Mouse (Mus musculus): ENCODE measurements at regions not wholly inside any gene's neighbourhood (a gene's known extent, or its start where the extent isn't known, plus 50 kb on each side); places are given as distances from the start of the nearest gene placed in this dataset.

DNA sequence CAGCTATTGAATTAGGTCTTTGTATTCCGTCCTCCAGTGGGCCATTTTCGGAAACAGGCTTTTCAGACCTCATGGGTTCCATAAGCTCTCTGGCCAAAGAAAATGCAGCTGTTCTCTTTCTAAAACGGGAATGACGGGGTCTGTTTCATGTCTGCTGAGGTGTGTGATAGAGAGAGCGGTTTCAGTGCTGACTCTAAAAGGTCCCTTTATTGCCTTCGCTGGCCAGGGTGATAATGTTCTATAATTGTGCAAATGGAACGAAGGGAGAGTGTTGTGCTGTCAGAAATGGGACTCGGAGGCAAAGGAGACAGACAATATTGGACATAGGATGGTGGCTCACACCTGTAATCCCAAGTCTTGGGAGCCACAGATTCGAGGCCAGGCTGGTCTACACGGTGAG is 53.5 kb upstream of the Osbpl8 start:
- Histone ChIP-seq H3K36me3 (ENCODE audit: insufficient read depth) (no peaks in the 10 kb centered on the region), H3K27ac (ENCODE audit: low read depth, low read length) (no peak overlapping the region), H3K4me1 (ENCODE audit: insufficient read depth) (no peaks in the 10 kb centered on the region), H3K9me3 (ENCODE audit: low read length) (no peaks in the 10 kb centered on the region), H3K9ac (no peak overlapping the region), H3K4me3 (ENCODE audit: low read depth, low read length) (no peak overlapping the region), H3K27me3 (ENCODE audit: insufficient read depth, low read length) (no peaks in the 10 kb centered on the region), H3K4me2 (ENCODE audit: low read depth) (no peak overlapping the region)
- WGBS = 63% methylated on average over 10 of the region's 10 CpGs
- DNase-seq (no peak), ATAC-seq (no peak)
- no peak for TF ChIP-seq CTCF (IDR thresholded peaks at IDR 0.05; ENCODE audit: low read depth)

DNA sequence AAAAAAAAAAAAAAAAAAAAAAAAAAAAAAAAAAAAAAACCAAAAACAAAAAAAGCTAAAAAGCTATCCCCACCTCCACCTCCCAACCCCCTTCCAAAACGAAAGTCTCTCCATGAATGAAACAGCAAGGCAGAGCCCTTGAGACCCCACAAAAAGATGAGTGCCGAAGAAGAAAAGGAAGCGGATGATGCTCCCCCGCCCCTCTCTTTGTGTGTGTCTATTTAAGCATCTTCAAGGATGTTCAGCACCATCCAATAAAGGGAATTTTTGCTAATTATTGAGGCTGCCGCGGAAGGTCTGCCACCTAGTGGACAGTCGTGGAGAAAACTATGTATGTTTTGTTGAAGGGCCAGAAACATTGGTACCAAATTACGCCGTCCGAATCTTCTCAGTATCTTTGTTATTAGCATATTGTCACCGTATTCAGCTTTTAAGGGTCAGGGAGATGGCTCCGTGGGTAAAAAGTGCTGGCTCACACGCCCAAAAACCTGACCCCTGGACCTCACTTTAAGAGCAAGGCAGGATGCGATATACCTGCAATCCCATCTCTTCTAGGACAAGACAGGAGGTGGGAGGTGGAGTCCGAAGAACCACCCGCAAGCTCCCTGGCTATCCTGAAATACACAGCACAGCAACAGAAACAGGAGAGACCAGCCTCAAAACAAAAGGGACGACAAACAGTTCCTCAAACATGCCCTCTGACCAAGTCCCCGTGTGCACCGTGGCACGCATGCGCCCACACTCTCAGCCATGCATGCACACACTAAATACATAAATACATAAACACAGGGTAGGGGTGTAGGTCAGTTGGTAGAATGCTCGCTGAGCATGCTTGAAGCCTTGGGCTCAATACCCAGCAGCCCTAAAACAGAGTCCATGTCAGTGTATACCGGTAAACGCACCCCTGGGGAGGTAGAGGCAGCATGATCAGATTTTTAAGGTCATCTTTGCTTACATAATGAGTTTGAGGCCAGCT is 55.6 kb upstream of the Osbpl8 start:
- ATAC-seq = peak; percentile 84
- TF ChIP-seq CTCF (IDR thresholded peaks at IDR 0.05; ENCODE audit: low read depth) = peak; percentile 78
- peak overlapping the region; percentile 51 for H3K9ac ChIP-seq

DNA sequence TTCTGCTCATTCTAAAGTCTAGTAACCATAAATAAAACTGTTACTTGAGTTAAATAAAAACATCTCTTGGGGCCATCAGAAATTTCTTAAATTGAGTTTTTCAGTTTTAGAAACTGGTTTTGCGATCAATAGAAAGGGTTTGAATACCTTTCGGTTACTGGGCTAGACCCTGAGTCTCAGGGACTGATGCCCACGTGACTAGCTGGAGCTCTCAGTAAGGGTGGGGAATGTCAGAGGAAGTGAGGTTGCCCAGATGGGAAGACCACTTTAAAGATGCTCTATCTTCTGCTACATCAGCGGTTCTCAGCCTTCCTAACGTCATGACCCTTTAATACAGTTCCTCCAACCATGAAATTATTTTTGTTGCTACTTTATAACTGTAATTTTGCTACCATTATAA is 56.7 kb upstream of the Osbpl8 start:
- Histone ChIP-seq H3K9me3 (ENCODE audit: low read length) (no peaks in the 10 kb centered on the region), H3K36me3 (ENCODE audit: insufficient read depth) (no peaks in the 10 kb centered on the region), H3K27me3 (ENCODE audit: insufficient read depth, low read length) (no peaks in the 10 kb centered on the region), H3K9ac (no peak overlapping the region), H3K4me3 (ENCODE audit: low read depth, low read length) (no peak overlapping the region), H3K4me2 (ENCODE audit: low read depth) (no peak overlapping the region), H3K27ac (ENCODE audit: low read depth, low read length) (no peak overlapping the region), H3K4me1 (ENCODE audit: insufficient read depth) (no peaks in the 10 kb centered on the region)
- 87% methylated on average over 5 of the region's 5 CpGs for WGBS
- no peak for TF ChIP-seq CTCF (IDR thresholded peaks at IDR 0.05; ENCODE audit: low read depth)
- DNase-seq (no peak), ATAC-seq (no peak)

More for the DNA sequence above, 55.6 kb upstream of the Osbpl8 start:
- peak; percentile 88 for DNase-seq
- no peaks in the 10 kb centered on the region for H3K4me1 ChIP-seq (ENCODE audit: insufficient read depth)
- no peaks in the 10 kb centered on the region for H3K27me3 ChIP-seq (ENCODE audit: insufficient read depth, low read length)
- no peaks in the 10 kb centered on the region for H3K9me3 ChIP-seq (ENCODE audit: low read length)
- H3K4me3 ChIP-seq (ENCODE audit: low read depth, low read length) = peak overlapping the region; percentile 34
- H3K36me3 ChIP-seq (ENCODE audit: insufficient read depth) = no peaks in the 10 kb centered on the region
- 44% methylated on average over 24 of the region's 24 CpGs for WGBS
- H3K27ac ChIP-seq (ENCODE audit: low read depth, low read length) = no peak overlapping the region
- peak overlapping the region; percentile 49 for H3K4me2 ChIP-seq (ENCODE audit: low read depth)

DNA sequence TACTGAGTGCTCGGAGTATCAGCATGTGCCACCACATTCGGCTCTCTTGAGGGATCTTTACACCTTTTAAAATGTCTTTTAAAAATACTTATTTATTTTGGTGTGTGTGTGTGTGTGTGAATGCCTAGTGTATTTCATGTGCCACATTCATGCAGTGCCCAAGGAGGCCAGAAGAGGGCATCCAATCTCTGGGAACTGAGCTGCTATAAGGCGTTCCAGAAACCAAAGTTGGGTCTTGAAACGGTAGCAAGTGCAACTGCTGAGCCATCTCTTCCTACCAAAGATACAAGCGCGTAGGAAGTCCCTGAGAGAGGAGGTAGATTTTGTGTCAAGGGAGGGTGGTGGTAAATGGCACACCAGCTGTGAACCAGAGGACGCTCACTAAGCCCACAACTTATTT is 57.2 kb upstream of the Osbpl8 start:
- H3K4me3 ChIP-seq (ENCODE audit: low read depth, low read length) = no peak overlapping the region
- 66% methylated on average over 7 of the region's 7 CpGs for WGBS
- DNase-seq (peak; percentile 47), ATAC-seq (no peak)
- H3K27ac ChIP-seq (ENCODE audit: low read depth, low read length) = no peak overlapping the region
- H3K36me3 ChIP-seq (ENCODE audit: insufficient read depth) = no peaks in the 10 kb centered on the region
- no peaks in the 10 kb centered on the region for H3K9me3 ChIP-seq (ENCODE audit: low read length)
- no peaks in the 10 kb centered on the region for H3K4me1 ChIP-seq (ENCODE audit: insufficient read depth)
- no peak overlapping the region for H3K4me2 ChIP-seq (ENCODE audit: low read depth)
- H3K9ac ChIP-seq = no peak overlapping the region
- no peaks in the 10 kb centered on the region for H3K27me3 ChIP-seq (ENCODE audit: insufficient read depth, low read length)
- peak; percentile 68 for TF ChIP-seq CTCF (IDR thresholded peaks at IDR 0.05; ENCODE audit: low read depth)

DNA sequence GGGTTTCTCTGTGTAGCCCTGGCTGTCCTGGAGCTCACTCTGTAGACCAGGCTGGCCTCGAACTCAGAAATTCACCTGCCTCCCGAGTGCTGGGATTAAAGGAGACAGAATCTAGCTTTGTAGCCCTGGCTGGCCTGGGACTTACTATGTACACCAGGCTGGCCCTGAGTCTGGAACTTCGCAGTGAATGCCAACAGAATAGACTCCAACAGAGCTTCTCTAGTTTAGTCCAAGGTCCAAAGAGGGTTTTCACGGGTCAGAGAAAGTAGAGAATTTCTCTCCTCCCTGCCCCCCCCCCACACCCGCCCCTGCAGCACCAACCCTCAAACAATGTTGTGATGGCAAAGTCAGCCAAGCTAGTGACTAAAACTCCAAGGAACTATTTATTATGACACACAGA is 58.1 kb upstream of the Osbpl8 start:
- TF ChIP-seq CTCF (IDR thresholded peaks at IDR 0.05; ENCODE audit: low read depth) = no peak
- no peak for ATAC-seq
- H3K27ac ChIP-seq (ENCODE audit: low read depth, low read length) = no peak overlapping the region
- H3K27me3 ChIP-seq (ENCODE audit: insufficient read depth, low read length) = no peaks in the 10 kb centered on the region
- no peaks in the 10 kb centered on the region for H3K4me1 ChIP-seq (ENCODE audit: insufficient read depth)
- H3K4me3 ChIP-seq (ENCODE audit: low read depth, low read length) = no peak overlapping the region
- H3K36me3 ChIP-seq (ENCODE audit: insufficient read depth) = no peaks in the 10 kb centered on the region
- DNase-seq = no peak
- no peak overlapping the region for H3K9ac ChIP-seq
- H3K4me2 ChIP-seq (ENCODE audit: low read depth) = no peak overlapping the region
- no peaks in the 10 kb centered on the region for H3K9me3 ChIP-seq (ENCODE audit: low read length)
- WGBS = 84% methylated on average over 5 of the region's 5 CpGs

DNA sequence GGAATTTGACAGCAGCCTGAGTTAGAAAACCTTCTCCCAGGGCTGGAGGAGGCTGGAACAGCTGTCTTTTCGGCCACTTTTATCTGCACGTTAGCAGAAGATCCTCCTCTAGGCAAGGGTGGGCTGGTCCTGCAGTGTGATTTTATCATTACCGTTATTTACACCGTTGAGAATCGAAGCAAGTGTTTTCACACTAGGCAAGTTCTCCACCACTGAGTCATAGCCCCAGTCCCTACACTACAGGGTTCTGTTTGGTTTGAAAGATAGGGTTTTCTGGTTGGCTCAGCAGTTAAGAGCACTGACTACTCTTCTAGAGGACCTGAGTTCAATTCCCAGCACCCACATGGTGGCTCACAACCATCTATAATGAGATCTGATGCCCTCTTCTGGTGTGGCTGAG is 58.9 kb upstream of the Osbpl8 start:
- no peaks in the 10 kb centered on the region for H3K4me1 ChIP-seq (ENCODE audit: insufficient read depth)
- DNase-seq (no peak), ATAC-seq (no peak)
- 94% methylated on average over 5 of the region's 5 CpGs for WGBS
- no peak overlapping the region for H3K27ac ChIP-seq (ENCODE audit: low read depth, low read length)
- no peaks in the 10 kb centered on the region for H3K27me3 ChIP-seq (ENCODE audit: insufficient read depth, low read length)
- H3K4me3 ChIP-seq (ENCODE audit: low read depth, low read length) = no peak overlapping the region
- no peaks in the 10 kb centered on the region for H3K9me3 ChIP-seq (ENCODE audit: low read length)
- no peak overlapping the region for H3K9ac ChIP-seq
- TF ChIP-seq CTCF (IDR thresholded peaks at IDR 0.05; ENCODE audit: low read depth) = no peak
- H3K4me2 ChIP-seq (ENCODE audit: low read depth) = no peak overlapping the region
- no peaks in the 10 kb centered on the region for H3K36me3 ChIP-seq (ENCODE audit: insufficient read depth)

DNA sequence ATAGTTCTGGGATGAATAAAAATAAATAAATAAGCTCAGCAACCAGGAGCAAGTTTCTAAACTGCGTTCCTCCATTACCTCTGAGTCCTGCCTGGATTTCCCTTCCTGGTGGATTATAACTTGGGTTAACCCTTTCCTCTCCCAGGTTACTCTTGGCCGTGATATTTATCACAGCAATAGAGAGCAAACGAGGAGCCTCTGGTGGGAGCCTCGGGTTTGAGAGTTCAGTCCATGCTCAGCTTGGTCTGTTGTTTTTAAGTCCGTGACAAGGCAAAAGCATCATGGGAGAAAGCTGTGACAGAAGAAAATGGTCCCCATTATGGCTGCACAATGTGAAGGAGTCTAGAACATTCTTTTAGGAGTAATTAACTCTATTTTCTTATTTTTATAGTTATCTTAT is 61.0 kb upstream of the Osbpl8 start:
- no peak overlapping the region for H3K9ac ChIP-seq
- no peaks in the 10 kb centered on the region for H3K27me3 ChIP-seq (ENCODE audit: insufficient read depth, low read length)
- H3K4me2 ChIP-seq (ENCODE audit: low read depth) = no peak overlapping the region
- H3K36me3 ChIP-seq (ENCODE audit: insufficient read depth) = no peaks in the 10 kb centered on the region
- no peak for ATAC-seq
- H3K9me3 ChIP-seq (ENCODE audit: low read length) = no peaks in the 10 kb centered on the region
- no peak for DNase-seq
- no peak for TF ChIP-seq CTCF (IDR thresholded peaks at IDR 0.05; ENCODE audit: low read depth)
- H3K4me3 ChIP-seq (ENCODE audit: low read depth, low read length) = no peak overlapping the region
- H3K4me1 ChIP-seq (ENCODE audit: insufficient read depth) = peaks cover 7% of the 10 kb centered on the region
- no peak overlapping the region for H3K27ac ChIP-seq (ENCODE audit: low read depth, low read length)
- 79% methylated on average over 5 of the region's 5 CpGs for WGBS

Data from forebrain, postnatal 0 days (tissue).